Mouse (Mus musculus) embryonic facial prominence, embryonic 10.5 days (tissue): ENCODE measurements around the gene 9130213A22Rik. TPM values are rescaled to one million over a fixed set of nuclear protein-coding genes. Genes with fewer than 3 reads are reported as not detected.
A peak's percentile ranks its signal among the peaks of the same experiment; 100 is the strongest.

ENCODE experiments used
- DNase-seq: peaks from one replicate; pipeline ENCODE4 v3.0.0-alpha.2; 2017; ENCODE audit warnings: low spot score
- H3K27ac ChIP-seq: fragments of 300-500 bp; sonication (generic); replicated peaks from 2 replicates; pipeline ENCODE4 v1.5.1; 2016; ENCODE audit warnings: mild to moderate bottlenecking
- H3K27me3 ChIP-seq: fragments of 300-500 bp; sonication (generic); replicated peaks from 2 replicates; pipeline ENCODE4 v1.6.1; 2016; ENCODE audit warnings: low read depth, mild to moderate bottlenecking; ENCODE audit not compliant: poor library complexity, severe bottlenecking
- H3K36me3 ChIP-seq: fragments of 300-500 bp; sonication (generic); replicated peaks from 2 replicates; pipeline ENCODE4 v1.6.1; 2016; ENCODE audit warnings: mild to moderate bottlenecking, moderate library complexity
- H3K4me1 ChIP-seq: fragments of 300-500 bp; sonication (generic); 2 replicates; pipeline ENCODE4 v1.6.1; 2016
- H3K4me3 ChIP-seq: fragments of 300-500 bp; sonication (generic); 2 replicates; pipeline ENCODE4 v1.5.1; 2016; ENCODE audit warnings: mild to moderate bottlenecking, moderate library complexity
- H3K9me3 ChIP-seq: fragments of 300-500 bp; sonication (generic); 2 replicates; pipeline ENCODE4 v1.6.1; 2016; ENCODE audit warnings: mild to moderate bottlenecking
- WGBS: fragments of 180-500 bp; shearing (Covaris S2); methylation state at CpG from one replicate; pipeline ENCODE4 v1.1.7; 2016; 5-methylcytosine and 5-hydroxymethylcytosine counted together
- polyA plus RNA-seq: library from polyadenylated mRNA; unstranded; fragments of >200 nt; fragmentation: Nextera tagmentation; extraction: Ambion mirVana; gene quantifications from 2 replicates; pipeline ENCODE4 v1.2.1, GENCODE M21; 2016

The 9130213A22Rik gene
- polyA plus RNA-seq, 1 experiment from 2014 or later, result 0.12 TPM

GRCm38 (mm10) chr11:69110319-69111046 lies 11.9 kb downstream of the 9130213A22Rik start:
- peak; percentile 96 for DNase-seq
- under 1% methylated on average over 30 of the region's 30 CpGs for WGBS
- Histone ChIP-seq H3K27ac (no peak overlapping the region; the same call in 1 of the 2 replicates), H3K4me1 (peaks cover 25% of the 10 kb centered on the region), H3K36me3 (peaks cover 41% of the 10 kb centered on the region), H3K27me3 (peaks cover 41% of the 10 kb centered on the region), H3K9me3 (no peaks in the 10 kb centered on the region), H3K4me3 (peak overlapping the region; percentile 63)

- no peak for DNase-seq
- H3K9me3 ChIP-seq, result no peaks in the 10 kb centered on the region
- no peak overlapping the region for H3K27ac ChIP-seq
- WGBS, result 78% methylated on average over 13 of the region's 13 CpGs
- H3K4me3 ChIP-seq, result peak overlapping the region; percentile 63; the same call in 1 of the 2 replicates
- peaks cover 25% of the 10 kb centered on the region for H3K4me1 ChIP-seq
- peaks cover 29% of the 10 kb centered on the region for H3K27me3 ChIP-seq
- H3K36me3 ChIP-seq, result peaks cover 53% of the 10 kb centered on the region
Observed at GRCm38 (mm10) chr11:69109032-69109900, 13.1 kb downstream of the 9130213A22Rik start.

GRCm38 (mm10) chr11:69108223-69108622 lies 14.2 kb downstream of the 9130213A22Rik start:
- H3K4me1 ChIP-seq, result peaks cover 25% of the 10 kb centered on the region
- no peak overlapping the region for H3K4me3 ChIP-seq
- peaks cover 64% of the 10 kb centered on the region for H3K36me3 ChIP-seq
- WGBS, result 91% methylated on average over 9 of the region's 9 CpGs
- H3K27me3 ChIP-seq, result peaks cover 19% of the 10 kb centered on the region
- no peak for DNase-seq
- H3K9me3 ChIP-seq, result no peaks in the 10 kb centered on the region
- H3K27ac ChIP-seq, result no peak overlapping the region

- Histone ChIP-seq H3K4me3 (no peak overlapping the region; the same call in 1 of the 2 replicates), H3K4me1 (peaks cover 25% of the 10 kb centered on the region), H3K9me3 (no peaks in the 10 kb centered on the region), H3K36me3 (peaks cover 69% of the 10 kb centered on the region), H3K27ac (no peak overlapping the region), H3K27me3 (peaks cover 13% of the 10 kb centered on the region)
- 90% methylated on average over 11 of the region's 11 CpGs for WGBS
- DNase-seq, result no peak
Observed at GRCm38 (mm10) chr11:69107676-69108075, 14.7 kb downstream of the 9130213A22Rik start.

- peaks cover 6% of the 10 kb centered on the region for H3K27me3 ChIP-seq
- no peak overlapping the region for H3K27ac ChIP-seq
- no peaks in the 10 kb centered on the region for H3K9me3 ChIP-seq
- no peak overlapping the region for H3K4me3 ChIP-seq
- WGBS, result 83% methylated on average over 11 of the region's 11 CpGs
- H3K4me1 ChIP-seq, result peaks cover 19% of the 10 kb centered on the region; the same call in 1 of the 2 replicates
- DNase-seq, result no peak
- peaks cover 77% of the 10 kb centered on the region for H3K36me3 ChIP-seq
Observed at GRCm38 (mm10) chr11:69106842-69107241, 15.5 kb downstream of the 9130213A22Rik start.

- no peak for DNase-seq
- Histone ChIP-seq H3K9me3 (no peaks in the 10 kb centered on the region), H3K4me3 (no peak overlapping the region), H3K27ac (no peak overlapping the region), H3K27me3 (0 out of 2 replicates have a peak, but pooled peaks cover under 1% of the 10 kb centered on the region), H3K4me1 (peaks cover 14% of the 10 kb centered on the region; the same call in 1 of the 2 replicates), H3K36me3 (peaks cover 83% of the 10 kb centered on the region)
- 89% methylated on average over 11 of the region's 11 CpGs for WGBS
Observed at GRCm38 (mm10) chr11:69106299-69106698, 16.1 kb downstream of the 9130213A22Rik start.

- Histone ChIP-seq H3K4me1 (peaks cover 15% of the 10 kb centered on the region), H3K27ac (no peak overlapping the region), H3K4me3 (no peak overlapping the region), H3K27me3 (no peaks in the 10 kb centered on the region), H3K9me3 (no peaks in the 10 kb centered on the region), H3K36me3 (peaks cover 88% of the 10 kb centered on the region)
- WGBS, result 76% methylated on average over 2 of the region's 2 CpGs
- no peak for DNase-seq
Observed at GRCm38 (mm10) chr11:69105796-69106195, 16.6 kb downstream of the 9130213A22Rik start.

- no peaks in the 10 kb centered on the region for H3K27me3 ChIP-seq
- WGBS, result 89% methylated on average over 6 of the region's 6 CpGs
- no peak overlapping the region for H3K4me3 ChIP-seq
- no peaks in the 10 kb centered on the region for H3K9me3 ChIP-seq
- H3K4me1 ChIP-seq, result peaks cover 19% of the 10 kb centered on the region
- no peak for DNase-seq
- no peak overlapping the region for H3K27ac ChIP-seq
- H3K36me3 ChIP-seq, result peaks cover 92% of the 10 kb centered on the region
Observed at GRCm38 (mm10) chr11:69105227-69105626, 17.2 kb downstream of the 9130213A22Rik start.

GRCm38 (mm10) chr11:69104487-69104886 lies 17.9 kb downstream of the 9130213A22Rik start:
- Histone ChIP-seq H3K36me3 (peaks cover 91% of the 10 kb centered on the region), H3K9me3 (no peaks in the 10 kb centered on the region), H3K27me3 (no peaks in the 10 kb centered on the region), H3K27ac (no peak overlapping the region), H3K4me3 (peak overlapping the region; percentile 8; the same call in 1 of the 2 replicates), H3K4me1 (peaks cover 20% of the 10 kb centered on the region)
- no peak for DNase-seq
- 89% methylated on average over 14 of the region's 14 CpGs for WGBS

GRCm38 (mm10) chr11:69103531-69104435 lies 18.6 kb downstream of the 9130213A22Rik start:
- H3K4me1 ChIP-seq, result peaks cover 22% of the 10 kb centered on the region

GRCm38 (mm10) chr11:69103121-69103520 lies 19.3 kb downstream of the 9130213A22Rik start:
- 94% methylated on average over 14 of the region's 14 CpGs for WGBS
- H3K4me1 ChIP-seq, result peaks cover 28% of the 10 kb centered on the region
- H3K4me3 ChIP-seq, result no peak overlapping the region
- no peaks in the 10 kb centered on the region for H3K9me3 ChIP-seq
- H3K36me3 ChIP-seq, result peaks cover 77% of the 10 kb centered on the region
- H3K27ac ChIP-seq, result no peak overlapping the region
- H3K27me3 ChIP-seq, result no peaks in the 10 kb centered on the region
- DNase-seq, result no peak

More at GRCm38 (mm10) chr11:69103531-69104435, 18.6 kb downstream of the 9130213A22Rik start:
- Histone ChIP-seq H3K27ac (no peak overlapping the region), H3K9me3 (no peaks in the 10 kb centered on the region), H3K36me3 (peaks cover 84% of the 10 kb centered on the region), H3K4me3 (peak overlapping the region; percentile 8; the same call in 1 of the 2 replicates), H3K27me3 (no peaks in the 10 kb centered on the region)
- WGBS, result 94% methylated on average over 15 of the region's 15 CpGs
- DNase-seq, result no peak

- Histone ChIP-seq H3K4me3 (no peak overlapping the region), H3K36me3 (peaks cover 69% of the 10 kb centered on the region), H3K4me1 (peaks cover 36% of the 10 kb centered on the region), H3K9me3 (no peaks in the 10 kb centered on the region), H3K27ac (no peak overlapping the region), H3K27me3 (no peaks in the 10 kb centered on the region)
- 92% methylated on average over 7 of the region's 7 CpGs for WGBS
- DNase-seq, result no peak
Observed at GRCm38 (mm10) chr11:69102403-69102725, 20.0 kb downstream of the 9130213A22Rik start.
